Mouse (Mus musculus) testis, adult 2 months (tissue): ENCODE results near the gene Gstt4.

Experiments used
- CTCF ChIP-seq: fragments of 200-500 bp; IDR thresholded peaks from 2 replicates; pipeline ENCODE4 v1.5.1; 2012; ENCODE audit warnings: low read depth, mild to moderate bottlenecking, inconsistent platforms, low read length, moderate library complexity; ENCODE audit not compliant: control insufficient read depth, insufficient read depth, insufficient replicate concordance
- POLR2A ChIP-seq: fragments of 200-500 bp; IDR thresholded peaks from 2 replicates; pipeline ENCODE4 v1.6.1; 2012; ENCODE audit warnings: low read depth, mild to moderate bottlenecking, inconsistent platforms, low read length, moderate library complexity; ENCODE audit not compliant: control insufficient read depth

GRCm38 (mm10) chr10:75834250-75834649 lies 11.9 kb upstream of the Gstt4 start:
- TF ChIP-seq POLR2A (peak; percentile 52), CTCF (no peak)
